Mouse (Mus musculus) MEL (cell line): ENCODE measurements around the gene Mon1b. TPM values are rescaled to one million over a fixed set of nuclear protein-coding genes. Genes with fewer than 3 reads are reported as not detected.

Source experiments
- DNase-seq: peaks from one replicate; pipeline ENCODE4 v3.0.0; 2011; ENCODE audit warnings: low read depth, low spot score
- H3K27ac ChIP-seq: 2 replicates; pipeline ENCODE4 v1.5.1; 2012; ENCODE audit warnings: low read depth, mild to moderate bottlenecking, control low read depth, low read length, moderate library complexity; ENCODE audit not compliant: control insufficient read depth
- H3K27me3 ChIP-seq, 2 experiments: fragments of 150-350 bp in 1 of 2; sonication (generic) in 1 of 2; 2 replicates each; pipeline ENCODE4 v1.6.1; 2012; ENCODE audit warnings: low read length in 2 of 2, mild to moderate bottlenecking in 2 of 2, improper control_type of control experiment in 1 of 2, moderate library complexity in 1 of 2; ENCODE audit not compliant: insufficient read depth in 2 of 2, control insufficient read depth in 1 of 2
- H3K36me3 ChIP-seq, 2 experiments: 2 replicates each; pipeline ENCODE4 v1.6.1; 2012 to 2014; ENCODE audit warnings: low read length in 2 of 2, improper control_type of control experiment in 1 of 2, inconsistent platforms in 1 of 2, mild to moderate bottlenecking in 1 of 2; ENCODE audit not compliant: insufficient read depth in 2 of 2, control insufficient read depth in 1 of 2
- H3K4me1 ChIP-seq, 2 experiments: fragments of 150-350 bp in 1 of 2; sonication (generic) in 1 of 2; 2 replicates each; pipeline ENCODE4 v1.6.1; 2012; ENCODE audit warnings: low read length in 2 of 2, improper control_type of control experiment in 1 of 2, mild to moderate bottlenecking in 1 of 2; ENCODE audit not compliant: insufficient read depth in 2 of 2, control insufficient read depth in 1 of 2
- H3K4me3 ChIP-seq, 2 experiments: fragments of 150-350 bp in 1 of 2; sonication (generic) in 1 of 2; 2 replicates each; pipeline ENCODE4 v1.5.1; 2012; ENCODE audit warnings: low read depth in 2 of 2, low read length in 2 of 2, mild to moderate bottlenecking in 2 of 2, moderate library complexity in 2 of 2, control low read depth in 1 of 2, improper control_type of control experiment in 1 of 2; ENCODE audit not compliant: control insufficient read depth in 1 of 2, insufficient read depth in 1 of 2
- H3K79me2 ChIP-seq: 2 replicates; pipeline ENCODE4 v1.6.1; 2012; ENCODE audit warnings: mild to moderate bottlenecking, low read length, moderate library complexity; ENCODE audit not compliant: control insufficient read depth, poor library complexity, insufficient read depth
- H3K9ac ChIP-seq: 2 replicates; pipeline ENCODE4 v1.6.1; 2012; ENCODE audit warnings: low read depth, mild to moderate bottlenecking, control low read depth, low read length, moderate library complexity; ENCODE audit not compliant: control insufficient read depth, poor library complexity, severe bottlenecking
- H3K9me3 ChIP-seq: fragments of 150-350 bp; sonication (generic); replicated peaks from 2 replicates; pipeline ENCODE4 v1.6.1; 2012; ENCODE audit warnings: mild to moderate bottlenecking, low read length, improper control_type of control experiment, moderate library complexity; ENCODE audit not compliant: insufficient read depth
- BHLHE40 ChIP-seq: IDR thresholded peaks from 2 replicates; pipeline ENCODE4 v1.6.1; 2012; ENCODE audit warnings: low read depth, mild to moderate bottlenecking, inconsistent platforms, low read length, improper control_type of control experiment, borderline replicate concordance
- CHD2 ChIP-seq: IDR thresholded peaks from 2 replicates; pipeline ENCODE4 v1.6.1; 2011; ENCODE audit warnings: low read length, improper control_type of control experiment
- CTCF ChIP-seq, 3 experiments: IDR thresholded peaks in 2 of 3; conservative IDR thresholded peaks in 1 of 3; 2 replicates each; pipeline ENCODE4 v1.5.1; 2011 to 2012; ENCODE audit warnings: low read length in 3 of 3, low read depth in 2 of 3, mild to moderate bottlenecking in 2 of 3, improper control_type of control experiment in 1 of 3, inconsistent platforms in 1 of 3, mixed read lengths in 1 of 3, moderate library complexity in 1 of 3; ENCODE audit not compliant: control insufficient read depth in 1 of 3, insufficient read depth in 1 of 3, poor library complexity in 1 of 3, severe bottlenecking in 1 of 3
- ELF1 ChIP-seq: IDR thresholded peaks from 2 replicates; pipeline ENCODE4 v1.6.1; 2014; ENCODE audit warnings: low read depth, mild to moderate bottlenecking, inconsistent platforms, low read length, improper control_type of control experiment, moderate library complexity
- EP300 ChIP-seq, 2 experiments: IDR thresholded peaks; 2 replicates each; pipeline ENCODE4 v1.6.1; 2011; ENCODE audit warnings: improper control_type of control experiment in 2 of 2, low read length in 2 of 2, low read depth in 1 of 2, mild to moderate bottlenecking in 1 of 2
- GABPA ChIP-seq: IDR thresholded peaks from 2 replicates; pipeline ENCODE4 v1.6.1; 2012; ENCODE audit warnings: low read depth, mild to moderate bottlenecking, inconsistent platforms, low read length, improper control_type of control experiment, moderate library complexity
- MEF2A ChIP-seq: IDR thresholded peaks from 2 replicates; pipeline ENCODE4 v1.6.1; 2014; ENCODE audit warnings: low read depth, mild to moderate bottlenecking, inconsistent platforms, low read length, improper control_type of control experiment; ENCODE audit not compliant: poor library complexity, insufficient replicate concordance, severe bottlenecking; ENCODE audit errors: extremely low read depth
- MYC ChIP-seq: IDR thresholded peaks from 2 replicates; pipeline ENCODE4 v1.6.1; 2011; ENCODE audit warnings: low read depth, mild to moderate bottlenecking, low read length, improper control_type of control experiment, moderate library complexity
- NELFE ChIP-seq: IDR thresholded peaks from 2 replicates; pipeline ENCODE4 v1.6.1; 2011; ENCODE audit warnings: low read depth, low read length, improper control_type of control experiment
- POLR2A ChIP-seq, 2 experiments: IDR thresholded peaks; 2 replicates each; pipeline ENCODE4 v1.6.1; 2011 to 2012; ENCODE audit warnings: low read length in 2 of 2, mild to moderate bottlenecking in 2 of 2, control low read depth in 1 of 2, improper control_type of control experiment in 1 of 2, low read depth in 1 of 2, moderate library complexity in 1 of 2; ENCODE audit not compliant: control insufficient read depth in 1 of 2, insufficient read depth in 1 of 2, poor library complexity in 1 of 2
- POLR2AphosphoS2 ChIP-seq: IDR thresholded peaks from 2 replicates; pipeline ENCODE4 v1.6.1; 2011; ENCODE audit warnings: low read length, improper control_type of control experiment
- POLR2AphosphoS5 ChIP-seq: IDR thresholded peaks from 2 replicates; pipeline ENCODE4 v1.6.1; 2012; ENCODE audit warnings: low read depth, borderline replicate concordance, mild to moderate bottlenecking, inconsistent platforms, low read length, moderate library complexity, mixed read lengths
- RAD21 ChIP-seq: IDR thresholded peaks from 2 replicates; pipeline ENCODE4 v1.6.1; 2011; ENCODE audit warnings: mild to moderate bottlenecking, low read depth, low read length, improper control_type of control experiment
- RCOR1 ChIP-seq: IDR thresholded peaks from 2 replicates; pipeline ENCODE4 v1.6.1; 2012; ENCODE audit warnings: low read depth, mild to moderate bottlenecking, inconsistent platforms, low read length, improper control_type of control experiment
- SIN3A ChIP-seq: IDR thresholded peaks from 2 replicates; pipeline ENCODE4 v1.6.1; 2012; ENCODE audit warnings: low read length, improper control_type of control experiment, inconsistent platforms
- TAL1 ChIP-seq: IDR thresholded peaks from 2 replicates; pipeline ENCODE4 v1.6.1; 2012; ENCODE audit warnings: mild to moderate bottlenecking, inconsistent platforms, low read length, moderate library complexity, mixed read lengths
- TBP ChIP-seq: IDR thresholded peaks from 2 replicates; pipeline ENCODE4 v1.8.0; 2011; ENCODE audit warnings: low read depth, low read length, improper control_type of control experiment
- TCF12 ChIP-seq: IDR thresholded peaks from 2 replicates; pipeline ENCODE4 v1.6.1; 2014; ENCODE audit warnings: low read depth, mild to moderate bottlenecking, inconsistent platforms, low read length, improper control_type of control experiment, moderate library complexity
- UBTF ChIP-seq: IDR thresholded peaks from 2 replicates; pipeline ENCODE4 v1.6.1; 2012; ENCODE audit warnings: low read depth, mild to moderate bottlenecking, inconsistent platforms, low read length, improper control_type of control experiment, moderate library complexity, borderline replicate concordance; ENCODE audit not compliant: insufficient read depth
- USF1 ChIP-seq: IDR thresholded peaks from 2 replicates; pipeline ENCODE4 v1.6.1; 2014; ENCODE audit warnings: low read depth, mild to moderate bottlenecking, inconsistent platforms, low read length, improper control_type of control experiment, moderate library complexity
- USF2 ChIP-seq, 2 experiments: IDR thresholded peaks; 2 replicates each; pipeline ENCODE4 v1.6.1; 2011 to 2012; ENCODE audit warnings: improper control_type of control experiment in 2 of 2, low read length in 2 of 2, borderline replicate concordance in 1 of 2, inconsistent platforms in 1 of 2, low read depth in 1 of 2, mild to moderate bottlenecking in 1 of 2; ENCODE audit not compliant: insufficient read depth in 1 of 2
- ZNF384 ChIP-seq: IDR thresholded peaks from 2 replicates; pipeline ENCODE4 v1.6.1; 2012; ENCODE audit warnings: low read depth, mild to moderate bottlenecking, inconsistent platforms, low read length, improper control_type of control experiment
- polyA plus RNA-seq, 2 experiments: library from polyadenylated mRNA; stranded (reverse) in 1 of 2; unstranded in 1 of 2; fragments of >175 nt in 1 of 2; fragments of >200 nt in 1 of 2; gene quantifications; 2 replicates each; pipeline versions ENCODE4 v1.2.1 to v1.2.4; 2012; ENCODE audit warnings: low replicate concordance in 2 of 2, low read depth in 1 of 2; ENCODE audit not compliant: insufficient read length in 2 of 2, insufficient read depth in 1 of 2, missing spikeins in 1 of 2
- total RNA-seq: library from RNA; depleted of rRNA; stranded (reverse); fragments of 300-350 nt; gene quantifications from 2 replicates; pipeline ENCODE4 v1.2.3, GENCODE M21; 2012

Gene Mon1b
- total and polyA plus RNA-seq, 3 experiments = 8.8 to 15.6 TPM; not detected in 1

GRCm38 (mm10) chr8:113636280-113636628, 867 bp downstream of the Mon1b start:
- no peak for TF ChIP-seq CTCF (IDR thresholded peaks at IDR 0.05 in 2 of 3, conservative IDR thresholded peaks at IDR 0.05 in 1 of 3; ENCODE audit: control insufficient read depth in 1 of 3, insufficient read depth in 1 of 3, low read depth in 2 of 3, low read length in 3 of 3, poor library complexity in 1 of 3, severe bottlenecking in 1 of 3)
- TF ChIP-seq TBP = no peak
- TF ChIP-seq RCOR1 = no peak
- TF ChIP-seq USF2 (IDR thresholded peaks at IDR 0.05; ENCODE audit: borderline replicate concordance in 1 of 2, insufficient read depth in 1 of 2, low read depth in 1 of 2, low read length in 2 of 2) = no peak
- no peak for TF ChIP-seq POLR2AphosphoS2
- TF ChIP-seq POLR2A (IDR thresholded peaks at IDR 0.05; ENCODE audit: control insufficient read depth in 1 of 2, insufficient read depth in 1 of 2, low read depth in 1 of 2, low read length in 2 of 2, poor library complexity in 1 of 2) = no peak
- TF ChIP-seq EP300 (IDR thresholded peaks at IDR 0.05; ENCODE audit: low read depth in 1 of 2, low read length in 2 of 2) = no peak
- TF ChIP-seq TAL1 = no peak
- TF ChIP-seq RAD21 = no peak
- no peak for TF ChIP-seq MEF2A
- no peak for TF ChIP-seq BHLHE40
- TF ChIP-seq SIN3A = no peak
- no peak for TF ChIP-seq CHD2
- TF ChIP-seq, all 39 proteins: peak for 0
- H3K9me3 ChIP-seq = no peaks in the 10 kb centered on the region
- peak overlapping the region; percentile 93 for H3K9ac ChIP-seq
- H3K4me3 ChIP-seq = peak overlapping the region; percentile 70 to 85
- H3K4me1 ChIP-seq = peaks cover 0 to 11% of the 10 kb centered on the region in 2 experiments; a peak in 2 of 4 replicates
- peaks cover 0 to 4% of the 10 kb centered on the region in 2 experiments; a peak in 1 of 4 replicates for H3K36me3 ChIP-seq
- no peaks in the 10 kb centered on the region for H3K27me3 ChIP-seq
- peaks cover 16% of the 10 kb centered on the region for H3K79me2 ChIP-seq
- peak overlapping the region; percentile 92 for H3K27ac ChIP-seq
- DNase-seq = peak; percentile 38

- no peak overlapping the region for H3K27ac ChIP-seq
- H3K9me3 ChIP-seq = no peaks in the 10 kb centered on the region
- H3K4me1 ChIP-seq = peaks cover 0 to 11% of the 10 kb centered on the region in 2 experiments; a peak in 2 of 4 replicates
- TF ChIP-seq ZNF384 (no peak), GABPA (no peak), ELF1 (no peak), USF1 (no peak), POLR2AphosphoS2 (no peak), TAL1 (no peak), RAD21 (no peak), POLR2AphosphoS5 (no peak), MYC (no peak), UBTF (no peak), TCF12 (no peak), NELFE (no peak)
- H3K36me3 ChIP-seq = peaks cover 0 to 4% of the 10 kb centered on the region in 2 experiments; a peak in 1 of 4 replicates
- no peak for DNase-seq
- no peaks in the 10 kb centered on the region for H3K27me3 ChIP-seq
- no peak overlapping the region for H3K9ac ChIP-seq
- H3K79me2 ChIP-seq = peaks cover 16% of the 10 kb centered on the region
- no peak overlapping the region for H3K4me3 ChIP-seq
Observed at GRCm38 (mm10) chr8:113640357-113640756, 5.0 kb downstream of the Mon1b start.
